Mouse (Mus musculus) ES-E14 (cell line): ENCODE data around the gene Plxna1. TPM values are rescaled to one million over a fixed set of nuclear protein-coding genes. Genes with fewer than 3 reads are reported as not detected.

Experiments
- DNase-seq: peaks from one replicate; pipeline ENCODE4 v3.0.0-alpha.2; 2013; ENCODE audit warnings: low read depth, low spot score
- H3K27ac ChIP-seq: 2 replicates; pipeline ENCODE4 v1.5.1; 2012; ENCODE audit warnings: low read depth, mild to moderate bottlenecking, low read length, moderate library complexity, mixed read lengths; ENCODE audit not compliant: poor library complexity, insufficient read depth, severe bottlenecking
- H3K36me3 ChIP-seq: 2 replicates; pipeline ENCODE4 v1.6.1; 2012; ENCODE audit warnings: mild to moderate bottlenecking, low read length, moderate library complexity, mixed read lengths; ENCODE audit not compliant: control insufficient read depth, poor library complexity, insufficient read depth, severe bottlenecking
- H3K4me1 ChIP-seq, 2 experiments: fragments of 150-350 bp in 1 of 2; sonication (generic) in 1 of 2; 2 replicates each; pipeline ENCODE4 v1.6.1; 2012; ENCODE audit warnings: low read length in 2 of 2, mild to moderate bottlenecking in 1 of 2, mixed read lengths in 1 of 2; ENCODE audit not compliant: control insufficient read depth in 2 of 2, insufficient read depth in 2 of 2, poor library complexity in 1 of 2
- H3K4me3 ChIP-seq, 2 experiments: fragments of 150-350 bp in 1 of 2; sonication (generic) in 1 of 2; 2 replicates each; pipeline ENCODE4 v1.5.1; 2012; ENCODE audit warnings: low read length in 2 of 2, low read depth in 1 of 2, mild to moderate bottlenecking in 1 of 2, mixed read lengths in 1 of 2; ENCODE audit not compliant: insufficient read depth in 1 of 2, poor library complexity in 1 of 2, severe bottlenecking in 1 of 2
- H3K9ac ChIP-seq: 2 replicates; pipeline ENCODE4 v1.6.1; 2012; ENCODE audit warnings: low read depth, mild to moderate bottlenecking, low read length, mixed read lengths; ENCODE audit not compliant: poor library complexity, insufficient read depth, severe bottlenecking
- H3K9me3 ChIP-seq: fragments of 150-350 bp; sonication (generic); 2 replicates; pipeline ENCODE4 v1.6.1; 2012; ENCODE audit warnings: low read depth, mild to moderate bottlenecking, low read length; ENCODE audit not compliant: control insufficient read depth, insufficient read depth
- CHD2 ChIP-seq: IDR thresholded peaks from 2 replicates; pipeline ENCODE4 v1.6.1; 2014; ENCODE audit warnings: mild to moderate bottlenecking, low read depth, low read length, inconsistent platforms
- HCFC1 ChIP-seq: IDR thresholded peaks from 2 replicates; pipeline ENCODE4 v1.6.1; 2012; ENCODE audit warnings: low read length, inconsistent platforms, borderline replicate concordance; ENCODE audit not compliant: insufficient read depth
- MAFK ChIP-seq: IDR thresholded peaks from 2 replicates; pipeline ENCODE4 v1.6.1; 2014; ENCODE audit warnings: mild to moderate bottlenecking, low read depth, low read length, inconsistent platforms; ENCODE audit not compliant: insufficient read depth
- ZC3H11A ChIP-seq: IDR thresholded peaks from 2 replicates; pipeline ENCODE4 v1.6.1; 2012; ENCODE audit warnings: low read depth, mild to moderate bottlenecking, inconsistent platforms, low read length, borderline replicate concordance
- ZNF384 ChIP-seq: IDR thresholded peaks from 2 replicates; pipeline ENCODE4 v1.6.1; 2012; ENCODE audit warnings: low read depth, low read length, inconsistent platforms
- in situ Hi-C, 2 experiments: fragments of 600-800 bp; cut with MboI; formaldehyde crosslinking; loops; one replicate each; pipeline ENCODE4 v1.15.1; 2025; ENCODE audit warnings: low sequenced_read_pairs in 2 of 2, inconsistent platforms in 1 of 2; ENCODE audit not compliant: unreplicated experiment in 2 of 2
- total RNA-seq: library from RNA; depleted of rRNA; stranded (reverse); fragments of 300-350 nt; gene quantifications from 2 replicates; pipeline ENCODE4 v1.2.3, GENCODE M21; 2012; rRNA removed

Plxna1 gene
- total RNA-seq, 1 experiment, result 94.0 TPM

- H3K4me3 ChIP-seq, result no peak overlapping the region
- no peaks in the 10 kb centered on the region for H3K9me3 ChIP-seq
- H3K27ac ChIP-seq, result no peak overlapping the region
- no peaks in the 10 kb centered on the region; the same call in 1 of the 2 replicates for H3K36me3 ChIP-seq
- no peaks in the 10 kb centered on the region for H3K4me1 ChIP-seq
- no peak for DNase-seq
- H3K9ac ChIP-seq, result no peak overlapping the region
- in situ Hi-C loops, result no loop called here
- TF ChIP-seq CHD2, result no peak
- TF ChIP-seq ZNF384, result no peak
- no peak for TF ChIP-seq ZC3H11A
- TF ChIP-seq MAFK, result no peak
Measured at GRCm38 (mm10) chr6:89271731-89272475, 90.5 kb downstream of the Plxna1 start.

- Histone ChIP-seq H3K27ac (no peak overlapping the region), H3K9ac (no peak overlapping the region), H3K9me3 (no peaks in the 10 kb centered on the region), H3K4me1 (no peaks in the 10 kb centered on the region), H3K4me3 (no peak overlapping the region), H3K36me3 (no peaks in the 10 kb centered on the region)
- in situ Hi-C loops, result no loop called here
- TF ChIP-seq MAFK (no peak), ZC3H11A (no peak), CHD2 (no peak), ZNF384 (no peak), HCFC1 (no peak)
- DNase-seq, result no peak
Measured at GRCm38 (mm10) chr6:89267181-89267580, 95.2 kb downstream of the Plxna1 start.

Other genes with a start within 250 kb of the Plxna1 start
- 28.0 and 32.8 TPM in 2 replicates for gene Chchd6, start 233.0 kb upstream of the Plxna1 start, total RNA-seq